In genomic region chr4:142838363-142838964, GRCm38 (mm10) we compare ENCODE assay signal across 21 mouse cellular contexts.
A peak's percentile ranks its signal among the peaks of the same experiment; 100 is the strongest.
DNase-seq lines count a peak whose midpoint lies in the region; ATAC-seq and TF ChIP-seq lines count a peak whose summit lies in the region.
"Had no signal": no experiment of that assay in that cellular context is flagged by ENCODE, and none has a peak within 500 bp of the region (broad histone marks: within the 10 kb centered on the region; RNA-seq: fewer than 3 reads in every experiment).

No protein-coding gene starts in this region.

- no peak for ATAC-seq in kidney, embryonic 15.5 days (replicated peaks; ENCODE audit: low FRiP score)
- ATAC-seq in liver, embryonic 11.5 days (replicated peaks; ENCODE audit: low FRiP score) = no peak
- ATAC-seq in intestine, embryonic 15.5 days = peak; percentile 69
- peak; percentile 53 for ATAC-seq in intestine, postnatal 0 days
- ATAC-seq: activated CD4-positive, CD25-positive, alpha-beta regulatory T cell, adult 4 months; forebrain, embryonic 16.5 days; Patski had no signal

- no peaks in the 10 kb centered on the region for H3K9me3 ChIP-seq in kidney, embryonic 15.5 days (replicated peaks)
- no peaks in the 10 kb centered on the region for H3K9me3 ChIP-seq in liver, embryonic 11.5 days (ENCODE audit: control insufficient read depth, low read length)
- no peaks in the 10 kb centered on the region for H3K9me3 ChIP-seq in intestine, embryonic 15.5 days
- H3K9me3 ChIP-seq in intestine, postnatal 0 days (ENCODE audit: control insufficient read depth) = no peaks in the 10 kb centered on the region
- H3K9me3 ChIP-seq: embryonic facial prominence, embryonic 13.5 days; forebrain, embryonic 12.5 days; heart, embryonic 10.5 days had no signal

- DNase-seq in kidney, adult 2 months = peak; percentile 44
- peak; percentile 9 for DNase-seq in liver, adult 2 months (ENCODE audit: extremely low read depth, low read depth, low spot score)
- no peak for DNase-seq in liver, embryonic 11.5 days (ENCODE audit: low spot score)
- no peak for DNase-seq in natural killer cell, adult 2 months (ENCODE audit: low spot score in 2 of 2)
- DNase-seq: adrenal gland, postnatal 14 days; cerebellum, adult 11-12 months; cerebellum, adult 9-11 months; cerebellum, postnatal 36 days; gastrocnemius, postnatal 10 days; heart, adult 18-20 months; heart, postnatal 14 days had no signal

- no peak overlapping the region for H3K4me2 ChIP-seq in kidney, embryonic 15.5 days
- no peak overlapping the region for H3K4me2 ChIP-seq in liver, embryonic 11.5 days
- H3K4me2 ChIP-seq in intestine, embryonic 15.5 days (replicated peaks) = no peak overlapping the region
- no peak overlapping the region for H3K4me2 ChIP-seq in intestine, postnatal 0 days (replicated peaks; ENCODE audit: low read depth)
- H3K4me2 ChIP-seq: embryonic facial prominence, embryonic 13.5 days; forebrain, embryonic 12.5 days had no signal

- no peak overlapping the region for H3K4me3 ChIP-seq in kidney, adult 2 months (ENCODE audit: insufficient read depth, low read depth, low read length)
- H3K4me3 ChIP-seq in kidney, embryonic 15.5 days (replicated peaks) = no peak overlapping the region
- H3K4me3 ChIP-seq in liver, adult 2 months (ENCODE audit: insufficient read depth, low read depth, low read length) = no peak overlapping the region
- H3K4me3 ChIP-seq in liver, embryonic 11.5 days (ENCODE audit: low read depth, low read length) = no peak overlapping the region
- H3K4me3 ChIP-seq in intestine, embryonic 15.5 days (replicated peaks) = no peak overlapping the region
- no peak overlapping the region for H3K4me3 ChIP-seq in intestine, postnatal 0 days (ENCODE audit: low read depth, low read length)
- H3K4me3 ChIP-seq: embryonic facial prominence, embryonic 13.5 days; forebrain, embryonic 12.5 days; heart, embryonic 10.5 days had no signal

- 58% methylated on average over 4 of the region's 4 CpGs for WGBS in kidney, adult 2 months
- WGBS in kidney, embryonic 15.5 days = 59% methylated on average over 4 of the region's 4 CpGs
- 54% methylated on average over 4 of the region's 4 CpGs for WGBS in liver, adult 2 months
- 50% methylated on average over 4 of the region's 4 CpGs for WGBS in liver, embryonic 11.5 days
- WGBS in intestine, embryonic 15.5 days = 57% methylated on average over 4 of the region's 4 CpGs
- WGBS in intestine, postnatal 0 days = 34% methylated on average over 4 of the region's 4 CpGs

- no peaks in the 10 kb centered on the region; the same call in 1 of the 2 replicates for H3K27me3 ChIP-seq in kidney, adult 2 months (replicated peaks; ENCODE audit: control insufficient read depth, insufficient read depth, low read length)
- no peaks in the 10 kb centered on the region for H3K27me3 ChIP-seq in kidney, embryonic 15.5 days
- H3K27me3 ChIP-seq in liver, adult 2 months (ENCODE audit: control insufficient read depth, insufficient read depth, low read length) = no peaks in the 10 kb centered on the region
- no peaks in the 10 kb centered on the region for H3K27me3 ChIP-seq in liver, embryonic 11.5 days (replicated peaks; ENCODE audit: control insufficient read depth, insufficient read depth, low read length)
- no peaks in the 10 kb centered on the region for H3K27me3 ChIP-seq in intestine, embryonic 15.5 days (replicated peaks)
- H3K27me3 ChIP-seq in intestine, postnatal 0 days (replicated peaks; ENCODE audit: control insufficient read depth, insufficient read depth, low read length) = no peaks in the 10 kb centered on the region
- H3K27me3 ChIP-seq: CH12.LX; embryonic facial prominence, embryonic 13.5 days; forebrain, embryonic 12.5 days; Patski had no signal

- H3K79me2 ChIP-seq in liver, adult 2 months (ENCODE audit: control insufficient read depth, insufficient read depth, low read length) = no peaks in the 10 kb centered on the region

- TF ChIP-seq CTCF in kidney, adult 2 months (conservative IDR thresholded peaks at IDR 0.05; ENCODE audit: insufficient read depth, insufficient read length, low read depth, low read length) = no peak
- TF ChIP-seq CTCF in liver, adult 2 months (IDR thresholded peaks at IDR 0.05; ENCODE audit: low read depth, low read length) = no peak
- no peak for TF ChIP-seq CTCF in intestine, postnatal 0 days (IDR thresholded peaks at IDR 0.05; ENCODE audit: low read depth)

- no peak for TF ChIP-seq POLR2A in kidney, adult 2 months (IDR thresholded peaks at IDR 0.05; ENCODE audit: low read depth, low read length)
- no peak for TF ChIP-seq POLR2A in liver, adult 2 months (IDR thresholded peaks at IDR 0.05; ENCODE audit: extremely low read depth, insufficient read depth, low read length)

- H3K36me3 ChIP-seq in kidney, adult 2 months (ENCODE audit: control insufficient read depth, insufficient read depth, low read length) = no peaks in the 10 kb centered on the region
- no peaks in the 10 kb centered on the region for H3K36me3 ChIP-seq in kidney, embryonic 15.5 days
- no peaks in the 10 kb centered on the region for H3K36me3 ChIP-seq in liver, adult 2 months (ENCODE audit: control insufficient read depth, insufficient read depth, low read length)
- H3K36me3 ChIP-seq in liver, embryonic 11.5 days (ENCODE audit: control insufficient read depth, insufficient read depth, low read length) = no peaks in the 10 kb centered on the region
- H3K36me3 ChIP-seq in intestine, embryonic 15.5 days = no peaks in the 10 kb centered on the region
- H3K36me3 ChIP-seq in intestine, postnatal 0 days (ENCODE audit: control insufficient read depth, insufficient read depth) = no peaks in the 10 kb centered on the region
- H3K36me3 ChIP-seq: embryonic facial prominence, embryonic 13.5 days; forebrain, embryonic 12.5 days; heart, embryonic 10.5 days had no signal

- no peak overlapping the region for H3K9ac ChIP-seq in kidney, embryonic 15.5 days
- no peak overlapping the region for H3K9ac ChIP-seq in liver, adult 2 months (ENCODE audit: low read depth, low read length)
- H3K9ac ChIP-seq in liver, embryonic 11.5 days (ENCODE audit: low read depth, low read length) = no peak overlapping the region
- H3K9ac ChIP-seq in intestine, embryonic 15.5 days = no peak overlapping the region
- H3K9ac ChIP-seq in intestine, postnatal 0 days (ENCODE audit: low read depth, low read length) = no peak overlapping the region
- H3K9ac ChIP-seq: embryonic facial prominence, embryonic 13.5 days; forebrain, embryonic 12.5 days had no signal

- H3K4me1 ChIP-seq in kidney, adult 2 months (ENCODE audit: control insufficient read depth, insufficient read depth, low read length) = no peaks in the 10 kb centered on the region
- no peaks in the 10 kb centered on the region for H3K4me1 ChIP-seq in kidney, embryonic 15.5 days
- H3K4me1 ChIP-seq in liver, adult 2 months (ENCODE audit: control insufficient read depth, insufficient read depth, low read length) = no peaks in the 10 kb centered on the region
- no peaks in the 10 kb centered on the region for H3K4me1 ChIP-seq in liver, embryonic 11.5 days (replicated peaks; ENCODE audit: control insufficient read depth, insufficient read depth, low read length)
- H3K4me1 ChIP-seq in intestine, embryonic 15.5 days (replicated peaks) = no peaks in the 10 kb centered on the region
- H3K4me1 ChIP-seq in intestine, postnatal 0 days (replicated peaks; ENCODE audit: control insufficient read depth, insufficient read depth, low read length) = peaks cover 17% of the 10 kb centered on the region
- H3K4me1 ChIP-seq: embryonic facial prominence, embryonic 13.5 days; forebrain, embryonic 12.5 days had no signal

- no peak overlapping the region for H3K27ac ChIP-seq in kidney, adult 2 months (ENCODE audit: insufficient read depth, low read depth, low read length)
- no peak overlapping the region for H3K27ac ChIP-seq in kidney, embryonic 15.5 days
- no peak overlapping the region for H3K27ac ChIP-seq in liver, adult 2 months (replicated peaks; ENCODE audit: insufficient read depth, low read depth, low read length)
- H3K27ac ChIP-seq in liver, embryonic 11.5 days (ENCODE audit: low read depth, low read length) = no peak overlapping the region
- H3K27ac ChIP-seq in intestine, embryonic 15.5 days = no peak overlapping the region
- H3K27ac ChIP-seq in intestine, postnatal 0 days (ENCODE audit: low read depth, low read length) = no peak overlapping the region; the same call in 1 of the 2 replicates
- H3K27ac ChIP-seq: embryonic facial prominence, embryonic 13.5 days; forebrain, embryonic 12.5 days; heart, embryonic 10.5 days had no signal

Comparison
In these comparisons a context has a peak if more than half of its experiments do, and no peak if none do; other contexts are left out.
1. DNase-seq: peak in kidney, adult 2 months (single experiment) and liver, adult 2 months (single experiment); none in liver, embryonic 11.5 days (single experiment) and natural killer cell, adult 2 months (0 of 2).
2. ATAC-seq: peak in intestine, embryonic 15.5 days (single experiment) and intestine, postnatal 0 days (single experiment); none in kidney, embryonic 15.5 days (single experiment) and liver, embryonic 11.5 days (single experiment).